Mouse (Mus musculus) gastrocnemius, postnatal 10 days (tissue): ENCODE data around the gene Btbd6. TPM values are rescaled to one million over a fixed set of nuclear protein-coding genes. Genes with fewer than 3 reads are reported as not detected.

Experiments used
- DNase-seq: peaks from one replicate; pipeline ENCODE4 v3.0.0; 2021; ENCODE audit warnings: mixed read lengths
- total RNA-seq, 2 experiments: library from RNA; stranded (reverse); gene quantifications; 2 replicates each; pipeline ENCODE4 v1.2.3; 2021

The Btbd6 gene
- total RNA-seq, 2 experiments from 2014 or later = 10.4 to 12.7 TPM

DNA sequence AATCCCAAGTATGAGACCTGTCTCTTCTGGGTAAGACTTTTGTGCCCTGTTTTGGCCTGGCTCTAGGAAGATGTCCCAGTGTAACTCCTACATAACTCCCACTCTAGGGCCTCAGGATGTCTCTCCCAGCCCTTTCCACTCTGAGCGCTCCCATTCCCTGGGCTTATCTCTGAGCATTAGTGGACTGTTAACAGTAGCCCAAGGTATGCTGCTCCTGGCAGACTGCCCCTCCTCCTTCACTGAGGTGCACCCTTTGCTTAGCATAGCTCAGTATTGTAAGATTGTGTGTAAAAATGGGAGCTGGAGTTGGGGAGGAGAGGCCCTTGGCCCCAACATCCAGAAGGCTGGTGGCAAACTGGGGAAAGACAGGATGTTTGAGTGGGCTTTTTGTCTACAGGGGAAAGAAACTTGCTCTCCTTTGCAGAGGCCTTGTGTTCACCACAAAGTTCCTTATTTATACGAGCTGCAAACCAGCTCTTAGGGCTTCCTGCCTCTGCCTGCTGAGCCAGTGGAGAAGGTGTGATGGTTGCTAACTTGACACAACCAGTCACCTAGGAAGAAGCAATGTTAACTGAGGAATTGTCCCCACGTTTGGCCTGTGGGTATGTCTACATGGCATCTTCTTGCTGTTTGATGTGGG is 23.2 kb upstream of the Btbd6 start:
- DNase-seq = no peak

GRCm38 (mm10) chr12:112955800-112956199 is 20.5 kb upstream of the Btbd6 start:
- peak; percentile 84 for DNase-seq

DNA sequence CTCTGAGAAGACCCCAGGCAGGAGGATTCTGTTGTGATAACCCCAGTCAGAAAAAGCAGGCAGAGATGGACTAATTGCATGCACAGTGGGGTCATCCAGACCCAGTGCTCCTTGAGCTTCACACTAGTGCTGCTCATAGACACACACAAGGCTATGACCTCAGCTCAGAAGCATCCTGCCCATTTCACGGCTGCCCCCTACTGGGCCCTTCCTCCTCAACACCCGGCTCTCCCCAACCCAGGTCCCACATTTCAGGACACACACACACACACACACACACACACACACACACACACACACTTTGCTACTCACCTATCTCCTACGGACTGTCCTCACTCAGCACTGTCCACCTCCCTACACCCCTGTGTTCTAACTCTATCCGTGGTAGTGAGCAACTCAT is 18.0 kb upstream of the Btbd6 start:
- peak; percentile 62 for DNase-seq

GRCm38 (mm10) chr12:112959421-112959820 is 16.9 kb upstream of the Btbd6 start:
- no peak for DNase-seq

DNA sequence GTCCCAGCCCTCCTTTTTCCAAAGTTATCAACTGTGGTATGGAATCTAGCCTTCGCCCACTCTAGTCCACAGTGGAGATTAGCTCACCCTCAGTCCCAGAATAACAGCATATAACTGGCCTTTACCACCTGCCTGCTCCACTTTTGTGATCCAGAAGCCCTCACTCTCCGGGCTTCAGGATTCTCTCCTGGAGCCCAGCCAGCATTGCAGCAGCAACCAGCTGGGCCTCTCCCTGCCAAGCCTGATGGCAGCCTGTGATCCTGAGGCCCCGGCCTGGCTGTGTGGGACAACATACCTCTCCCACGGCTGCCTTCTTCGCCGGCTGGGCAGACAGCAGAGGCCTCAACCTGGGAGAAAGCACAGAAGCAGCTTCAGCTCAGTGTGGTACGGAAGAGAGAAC is 14.9 kb upstream of the Btbd6 start:
- DNase-seq = peak; percentile 78

DNA sequence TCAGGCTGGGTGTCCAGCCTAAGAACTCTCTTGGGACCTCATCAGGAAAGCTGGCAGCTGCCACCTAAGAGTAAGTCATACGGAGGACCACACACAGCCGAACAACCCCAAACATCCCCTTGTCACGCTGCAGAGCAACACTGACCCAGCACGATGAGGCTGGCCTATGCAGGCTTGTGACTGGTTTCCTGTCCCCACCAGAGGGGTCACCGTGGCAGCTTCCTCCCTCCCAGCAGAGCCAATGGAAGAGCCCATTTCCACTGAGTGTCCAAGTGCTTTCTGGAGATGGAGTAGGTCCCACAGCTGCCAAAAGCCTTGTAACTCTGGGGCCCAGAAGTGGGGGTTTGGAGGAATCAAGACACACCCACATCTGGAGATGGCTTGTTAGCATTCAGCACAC is 14.4 kb upstream of the Btbd6 start:
- no peak for DNase-seq

- no peak for DNase-seq
These were observed 10.5 kb upstream of the Btbd6 start for GRCm38 (mm10) chr12:112965783-112966182.

DNA sequence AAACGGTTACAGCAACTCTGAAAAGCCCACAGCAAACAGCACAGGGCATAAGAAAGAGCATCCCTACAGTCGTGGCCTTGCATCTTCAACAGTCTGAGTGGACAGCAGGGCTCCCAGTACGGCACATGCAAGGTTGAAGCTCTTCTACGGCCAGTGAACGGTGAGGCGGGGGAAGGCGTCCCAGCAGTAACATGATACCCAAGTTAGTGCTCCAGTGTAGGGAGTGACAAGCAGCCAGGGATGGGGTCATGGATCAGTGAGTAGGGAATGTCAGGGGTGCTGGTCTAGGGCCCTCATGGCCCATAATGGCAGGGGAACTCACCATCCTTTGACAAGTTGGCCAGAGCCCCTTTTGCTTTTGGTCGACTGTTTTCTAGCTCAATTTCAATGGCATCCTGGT is 7.3 kb upstream of the Btbd6 start:
- DNase-seq = no peak

- no peak for DNase-seq
These were observed 6.7 kb upstream of the Btbd6 start for GRCm38 (mm10) chr12:112969616-112970015.

- DNase-seq = no peak
These were observed 1.5 kb upstream of the Btbd6 start for GRCm38 (mm10) chr12:112974736-112975135.

DNA sequence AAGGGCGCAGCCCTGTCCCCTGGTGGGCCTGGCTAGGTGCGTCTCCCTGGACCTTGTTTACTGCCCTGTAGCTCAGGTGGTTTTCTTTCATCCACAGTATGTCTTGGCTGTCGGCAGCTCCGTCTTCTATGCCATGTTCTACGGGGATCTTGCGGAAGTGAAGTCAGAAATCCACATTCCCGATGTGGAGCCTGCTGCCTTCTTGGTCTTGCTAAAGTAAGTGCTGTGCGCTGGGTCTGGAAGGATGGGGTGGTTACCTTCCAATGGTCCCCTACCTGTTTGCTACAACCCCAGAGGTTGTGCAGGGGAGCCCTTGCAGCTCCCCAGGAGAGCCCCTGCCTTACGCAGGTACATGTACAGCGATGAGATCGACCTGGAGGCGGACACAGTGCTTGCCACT is 874 bp downstream of the Btbd6 start:
- DNase-seq = no peak

DNA sequence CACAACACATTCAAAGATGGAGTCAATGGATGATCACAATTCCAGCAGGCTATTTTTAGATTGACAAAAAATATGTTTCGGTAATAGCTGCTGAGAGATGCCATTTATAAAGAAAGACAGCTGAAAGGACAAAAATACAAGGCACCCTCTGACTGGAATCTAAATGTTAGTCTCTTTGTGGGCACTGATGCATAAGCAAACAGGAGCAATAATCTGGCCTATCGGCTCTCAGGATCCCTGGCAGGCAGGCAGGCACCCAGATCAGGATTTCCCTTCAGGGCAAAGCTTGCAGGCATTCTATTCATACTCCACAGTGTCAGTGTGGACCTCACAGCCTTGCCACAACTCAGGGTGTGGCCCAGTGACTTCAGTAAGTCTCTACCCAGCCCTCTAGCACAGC is 5.7 kb downstream of the Btbd6 start:
- DNase-seq = no peak

DNA sequence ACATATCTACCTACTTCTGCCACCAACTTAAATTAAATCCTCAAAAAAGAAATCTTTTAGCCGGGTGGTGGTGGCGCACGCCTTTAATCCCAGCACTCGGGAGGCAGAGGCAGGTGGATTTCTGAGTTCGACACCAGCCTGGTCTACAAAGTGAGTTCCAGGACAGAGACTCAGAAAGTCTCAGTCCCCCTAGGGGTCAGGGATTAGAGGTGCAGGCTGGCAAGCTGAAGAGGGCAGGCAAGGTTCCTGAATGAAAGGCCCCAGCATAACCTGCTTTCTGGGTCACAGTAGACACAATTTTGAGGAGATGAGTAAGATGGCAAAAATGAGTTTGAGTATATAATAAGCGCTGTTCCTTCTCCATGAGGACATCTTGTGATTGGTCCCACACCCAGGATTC is 9.1 kb downstream of the Btbd6 start:
- no peak for DNase-seq

- peak; percentile 70 for DNase-seq
These were observed 11.6 kb downstream of the Btbd6 start for GRCm38 (mm10) chr12:112987877-112988276.

- no peak for DNase-seq
These were observed 14.6 kb downstream of the Btbd6 start for GRCm38 (mm10) chr12:112990706-112991405.

GRCm38 (mm10) chr12:112991444-112991843 is 15.2 kb downstream of the Btbd6 start:
- DNase-seq = no peak

DNA sequence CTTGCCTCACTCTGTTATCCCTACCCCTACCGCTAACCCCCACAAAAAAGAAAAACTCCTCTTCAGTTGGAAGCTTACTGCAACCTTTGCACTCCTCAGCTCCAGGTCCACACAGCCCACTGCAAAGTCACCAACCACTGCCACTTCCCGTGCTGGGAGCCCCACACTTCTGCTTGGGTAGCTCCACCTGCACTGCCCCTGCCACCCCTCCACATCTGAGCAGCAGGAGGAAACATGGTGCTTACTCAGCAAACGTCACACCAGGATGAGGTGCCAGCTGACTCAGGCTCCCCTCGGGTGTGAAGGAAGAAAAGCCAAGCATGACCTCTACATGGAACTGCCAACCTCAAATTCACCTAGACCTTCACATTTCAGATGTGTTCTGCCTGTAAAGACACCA is 17.9 kb downstream of the Btbd6 start:
- no peak for DNase-seq

DNA sequence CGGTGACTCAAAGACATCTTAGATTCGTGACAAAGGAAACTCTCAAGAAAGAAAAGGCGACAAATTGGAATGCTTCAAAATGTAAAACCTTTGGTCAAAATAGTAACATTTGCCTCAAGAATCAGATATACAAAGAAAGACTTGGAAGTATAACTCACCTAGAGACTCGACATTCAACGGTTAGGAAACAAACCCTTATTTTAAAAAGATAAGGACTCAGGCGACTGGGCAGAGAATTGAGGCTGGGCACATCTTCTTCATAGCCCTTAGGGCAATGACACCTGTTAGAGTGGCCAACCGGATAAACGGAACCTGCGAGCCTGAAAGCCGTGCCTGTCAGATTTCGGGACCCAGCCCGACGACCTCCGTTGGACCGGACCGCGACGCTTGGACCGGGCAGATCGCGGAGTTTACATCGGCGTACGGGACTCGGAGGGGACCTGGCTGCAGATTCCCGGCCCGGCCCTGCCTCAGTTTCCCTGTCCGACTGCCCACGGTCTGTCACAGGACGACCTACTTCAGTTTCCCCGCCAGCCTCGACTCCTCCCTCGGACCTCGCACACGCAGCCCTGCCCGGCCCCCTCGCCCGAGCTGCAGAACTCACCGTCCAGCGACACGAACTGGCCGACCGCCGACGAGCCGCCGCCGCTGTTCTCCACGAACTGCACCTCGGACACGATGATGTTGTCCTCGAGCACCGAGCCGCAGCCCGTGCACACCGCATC is 23.4 kb downstream of the Btbd6 start:
- DNase-seq = no peak

DNA sequence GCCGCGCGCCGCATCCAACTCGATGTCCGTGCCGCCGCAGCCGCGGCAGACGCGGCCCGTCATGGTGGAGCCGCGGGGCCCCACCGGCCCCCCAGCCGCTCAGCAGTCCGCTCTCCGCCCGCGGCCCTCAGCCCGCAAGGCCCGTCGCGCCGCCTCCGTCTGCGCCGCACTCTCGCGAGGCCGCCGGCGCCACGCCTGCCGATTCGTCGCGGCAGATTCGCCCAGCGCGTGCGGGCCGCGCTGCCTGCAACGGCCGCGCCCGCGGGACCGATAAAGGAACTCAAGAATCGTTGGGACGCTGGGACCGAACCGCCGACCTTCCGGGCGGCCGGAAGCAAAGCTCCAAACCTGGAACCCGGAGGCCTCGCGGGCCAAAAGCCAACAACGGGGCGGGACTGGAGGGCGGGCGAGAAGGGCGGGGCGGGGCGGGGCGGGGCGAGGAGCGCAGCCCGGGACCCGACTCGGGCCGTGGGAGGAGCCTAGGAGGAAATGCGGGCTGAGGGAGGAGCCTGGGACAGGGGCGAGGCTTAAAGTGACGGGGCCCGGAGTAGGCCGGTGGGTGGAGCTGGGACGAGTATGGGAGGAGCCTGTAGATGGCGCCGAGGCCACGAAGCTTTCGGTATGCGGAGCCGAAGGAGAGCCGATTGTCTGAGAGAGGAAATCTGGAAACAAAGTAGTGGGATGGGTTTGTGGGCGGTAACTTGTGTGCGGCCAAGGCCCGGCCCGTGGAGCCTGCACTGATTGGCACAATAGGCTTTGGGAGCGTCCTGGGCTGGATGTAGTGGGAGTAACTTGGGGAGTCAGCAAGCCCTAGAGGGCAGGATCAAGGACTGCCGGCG is 24.2 kb downstream of the Btbd6 start, which contains the start of gene Brf1:
TSS of gene Brf1 (minus strand) at position 411 of the 839 bp plus-strand sequence.
- DNase-seq = peak; percentile 94

GRCm38 (mm10) chr12:113001133-113001474 is 24.8 kb downstream of the Btbd6 start:
- no peak for DNase-seq

DNA sequence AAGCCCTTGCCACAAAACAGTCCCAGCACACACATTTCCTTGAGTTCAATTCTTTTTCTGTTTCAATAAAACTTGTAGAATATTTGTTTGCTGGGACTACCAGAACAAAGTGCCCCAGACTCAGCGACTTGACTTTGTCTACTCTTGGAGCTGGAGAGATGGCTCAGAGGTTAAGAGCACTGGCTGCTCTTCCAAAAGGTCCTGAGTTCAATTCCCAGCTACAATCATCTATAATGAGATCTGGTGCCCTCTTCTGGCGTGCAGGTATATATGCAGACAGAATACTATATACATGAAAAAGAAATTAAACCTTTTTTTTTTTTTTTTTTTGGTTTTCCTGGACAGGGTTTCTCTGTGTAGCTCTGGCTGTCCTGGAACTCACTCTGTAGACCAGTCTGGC is 26.4 kb downstream of the Btbd6 start:
- no peak for DNase-seq

GRCm38 (mm10) chr12:113004011-113004410 is 27.7 kb downstream of the Btbd6 start:
- no peak for DNase-seq

DNA sequence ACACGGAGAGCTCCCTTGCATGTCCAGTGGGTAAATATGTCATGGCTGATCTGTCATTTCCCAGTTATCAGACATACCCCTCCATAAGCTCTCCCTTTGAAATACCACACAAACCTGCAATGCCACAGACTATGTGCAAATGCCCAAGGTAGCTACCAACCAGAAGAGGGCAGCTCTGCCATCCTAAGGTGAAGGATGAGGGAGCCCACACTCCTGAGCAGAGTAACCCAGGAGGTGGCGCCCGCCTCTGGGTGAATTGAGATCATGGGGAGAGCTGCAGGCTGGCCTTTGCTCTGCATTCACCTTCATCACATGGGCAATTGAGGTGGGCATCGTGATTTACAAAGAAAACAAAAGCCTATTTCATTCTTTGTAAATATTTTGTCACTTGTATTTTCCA is 28.7 kb downstream of the Btbd6 start:
- DNase-seq = peak; percentile 59
